Mouse (Mus musculus) hematopoietic stem cell, adult 5-6 weeks (primary cell): Measurements from ENCODE around the gene Abi1. TPM values are rescaled to one million over a fixed set of nuclear protein-coding genes. Genes with fewer than 3 reads are reported as not detected.
A peak's percentile ranks its signal among the peaks of the same experiment; 100 is the strongest.

Experiments used
- ATAC-seq, 2 experiments: fragments of 125-278 bp in 1 of 2; replicated peaks in 1 of 2; 2 replicates each; pipeline ENCODE4 v1.8.0; 2016 to 2017; ENCODE audit warnings: inconsistent platforms in 2 of 2, mild to moderate bottlenecking in 2 of 2, moderate number of reproducible peaks in 2 of 2, low read depth in 1 of 2, moderate TSS enrichment in 1 of 2; ENCODE audit not compliant: low FRiP score in 2 of 2, poor library complexity in 2 of 2, severe bottlenecking in 2 of 2, insufficient read depth in 1 of 2, low TSS enrichment in 1 of 2
- total RNA-seq: library from RNA; stranded (forward); fragments of 172-1452, 232-1000 nt; gene quantifications from 2 replicates; pipeline ENCODE4 v1.2.3, GENCODE M21; 2017

Gene Abi1
- total RNA-seq, 1 experiment from 2014 or later, result 123 TPM

- ATAC-seq, result no peak; a peak in 1 of 4 replicates
Observed at GRCm38 (mm10) chr2:22903947-22904346, 136.1 kb downstream of the Abi1 start.

GRCm38 (mm10) chr2:22895282-22896273 lies 144.5 kb downstream of the Abi1 start, which contains the start of gene Pdss1:
Gene Pdss1, plus strand, starts transcription at chr2:22895522.
- ATAC-seq, result peak; percentile 95 to 97

GRCm38 (mm10) chr2:22894932-22895281 lies 145.1 kb downstream of the Abi1 start:
- 0 out of 4 replicates have a peak, but pooled peaks of 1 of the 2 experiments have one; percentile 9 for ATAC-seq

Other genes starting within 250 kb of the Abi1 start
- 16.7 and 19.2 TPM in 2 replicates for gene Pdss1, start 144.7 kb downstream of the Abi1 start, total RNA-seq
- gene Acbd5, start 27.9 kb upstream of the Abi1 start, total RNA-seq, result 36.1 and 43.0 TPM in 2 replicates
- gene Mastl, start 115.8 kb upstream of the Abi1 start, total RNA-seq, result 10.8 and 13.2 TPM in 2 replicates
- gene Yme1l1, start 116.1 kb upstream of the Abi1 start, total RNA-seq, result 116 and 118 TPM in 2 replicates
- gene 4931423N10Rik, start 167.2 kb upstream of the Abi1 start, total RNA-seq, result not detected in 2 replicates